Mouse (Mus musculus): ENCODE results near the gene Svep1.

Svep1 gene

GRCm38 (mm10) chr4:58085340-58085739 is 121.3 kb downstream of the Svep1 start:
- DNase-seq (ENCODE audit: extremely low spot score, low spot score) = no peak

- DNase-seq (ENCODE audit: extremely low spot score, low spot score) = no peak
Observed at GRCm38 (mm10) chr4:58084155-58084554, 122.5 kb downstream of the Svep1 start.

GRCm38 (mm10) chr4:58082588-58082987 is 124.1 kb downstream of the Svep1 start:
- peak; percentile 65 for DNase-seq (ENCODE audit: extremely low spot score, low spot score)

GRCm38 (mm10) chr4:58079631-58080030 is 127.0 kb downstream of the Svep1 start:
- DNase-seq (ENCODE audit: extremely low spot score, low spot score) = peak; percentile 42

GRCm38 (mm10) chr4:58077950-58078349 is 128.7 kb downstream of the Svep1 start:
- DNase-seq (ENCODE audit: extremely low spot score, low spot score) = no peak

- DNase-seq (ENCODE audit: extremely low spot score, low spot score) = no peak
Observed at GRCm38 (mm10) chr4:58077536-58077935, 129.1 kb downstream of the Svep1 start.

GRCm38 (mm10) chr4:58072888-58073287 is 133.8 kb downstream of the Svep1 start:
- DNase-seq (ENCODE audit: extremely low spot score, low spot score) = no peak

- DNase-seq (ENCODE audit: extremely low spot score, low spot score) = no peak
Observed at GRCm38 (mm10) chr4:58068886-58069285, 137.8 kb downstream of the Svep1 start.

GRCm38 (mm10) chr4:58064721-58065120 is 141.9 kb downstream of the Svep1 start:
- DNase-seq (ENCODE audit: extremely low spot score, low spot score) = no peak

GRCm38 (mm10) chr4:58062933-58063332 is 143.7 kb downstream of the Svep1 start:
- DNase-seq (ENCODE audit: extremely low spot score, low spot score) = no peak

- no peak for DNase-seq (ENCODE audit: extremely low spot score, low spot score)
Observed at GRCm38 (mm10) chr4:58055653-58056052, 151.0 kb downstream of the Svep1 start.

GRCm38 (mm10) chr4:58054441-58054840 is 152.2 kb downstream of the Svep1 start:
- no peak for DNase-seq (ENCODE audit: extremely low spot score, low spot score)

GRCm38 (mm10) chr4:58050746-58051145 is 155.9 kb downstream of the Svep1 start:
- no peak for DNase-seq (ENCODE audit: extremely low spot score, low spot score)

GRCm38 (mm10) chr4:58050276-58050675 is 156.4 kb downstream of the Svep1 start:
- DNase-seq (ENCODE audit: extremely low spot score, low spot score) = no peak

- DNase-seq (ENCODE audit: extremely low spot score, low spot score) = no peak
Observed at GRCm38 (mm10) chr4:58044833-58045232, 161.8 kb downstream of the Svep1 start.

GRCm38 (mm10) chr4:58044356-58044755 is 162.3 kb downstream of the Svep1 start:
- DNase-seq (ENCODE audit: extremely low spot score, low spot score) = no peak

GRCm38 (mm10) chr4:58040093-58040492 is 166.6 kb downstream of the Svep1 start:
- no peak for DNase-seq (ENCODE audit: extremely low spot score, low spot score)

GRCm38 (mm10) chr4:58037096-58037705 is 169.5 kb downstream of the Svep1 start:
- no peak for DNase-seq (ENCODE audit: extremely low spot score, low spot score)

- no peak for DNase-seq (ENCODE audit: extremely low spot score, low spot score)
Observed at GRCm38 (mm10) chr4:58034663-58035062, 172.0 kb downstream of the Svep1 start.

GRCm38 (mm10) chr4:58032714-58033113 is 173.9 kb downstream of the Svep1 start:
- DNase-seq (ENCODE audit: extremely low spot score, low spot score) = no peak

GRCm38 (mm10) chr4:58009024-58009423 is 197.6 kb downstream of the Svep1 start, which contains the start of gene Txndc8:
TSS of gene Txndc8 (minus strand) at chr4:58009124.
- DNase-seq (ENCODE audit: extremely low spot score, low spot score) = no peak

- no peak for DNase-seq (ENCODE audit: extremely low spot score, low spot score)
Observed at GRCm38 (mm10) chr4:58003501-58003900, 203.2 kb downstream of the Svep1 start.
